Mouse (Mus musculus): Measurements from ENCODE around the gene Lamc1. TPM values are rescaled to one million over a fixed set of nuclear protein-coding genes. Genes with fewer than 3 reads are reported as not detected.
A peak's percentile ranks its signal among the peaks of the same experiment; 100 is the strongest.

The Lamc1 gene
- 26.5 and 28.4 TPM in 2 replicates for polyA plus RNA-seq (2016; fragmentation: Nextera tagmentation; extraction: Ambion mirVana)

- Histone ChIP-seq H3K4me3 (peak within 1 kb of the TSS; percentile 98), H3K27ac (replicated peaks) (peak within 1 kb of the TSS; percentile 96), H3K36me3 (replicated peaks) (no peaks in the 10 kb centered on the region), H3K9me3 (no peaks in the 10 kb centered on the region), H3K27me3 (replicated peaks; ENCODE audit: low read depth, poor library complexity, severe bottlenecking) (no peaks in the 10 kb centered on the region), H3K4me1 (peaks cover 43% of the 10 kb centered on the region)
- under 1% methylated on average over 85 of the region's 85 CpGs for WGBS
- peak; percentile 99 for DNase-seq (ENCODE audit: low spot score)
Observed at GRCm38 (mm10) chr1:153332444-153333295, at the start of gene Lamc1. Gene Lamc1, minus strand, starts transcription at chr1:153332786.

- DNase-seq (ENCODE audit: low spot score) = no peak
- no peaks in the 10 kb centered on the region for H3K9me3 ChIP-seq
- 90% methylated on average over 9 of the region's 9 CpGs for WGBS
Observed at GRCm38 (mm10) chr1:153380746-153381282, 48.2 kb upstream of the Lamc1 start.

GRCm38 (mm10) chr1:153379832-153380231 is 47.2 kb upstream of the Lamc1 start:
- no peak overlapping the region for H3K27ac ChIP-seq (replicated peaks)
- H3K9me3 ChIP-seq = no peaks in the 10 kb centered on the region
- H3K27me3 ChIP-seq (replicated peaks; ENCODE audit: low read depth, poor library complexity, severe bottlenecking) = no peaks in the 10 kb centered on the region
- H3K4me1 ChIP-seq = peaks cover 6% of the 10 kb centered on the region
- DNase-seq (ENCODE audit: low spot score) = no peak
- H3K4me3 ChIP-seq = no peak overlapping the region
- WGBS = 83% methylated on average over 5 of the region's 5 CpGs
- no peaks in the 10 kb centered on the region for H3K36me3 ChIP-seq (replicated peaks)

More at GRCm38 (mm10) chr1:153380746-153381282, 48.2 kb upstream of the Lamc1 start:
- no peak overlapping the region for H3K4me3 ChIP-seq
- no peaks in the 10 kb centered on the region for H3K36me3 ChIP-seq (replicated peaks)
- H3K27ac ChIP-seq (replicated peaks) = no peak overlapping the region
- peaks cover 6% of the 10 kb centered on the region for H3K4me1 ChIP-seq
- no peaks in the 10 kb centered on the region for H3K27me3 ChIP-seq (replicated peaks; ENCODE audit: low read depth, poor library complexity, severe bottlenecking)

GRCm38 (mm10) chr1:153378587-153378986 is 46.0 kb upstream of the Lamc1 start:
- Histone ChIP-seq H3K36me3 (replicated peaks) (no peaks in the 10 kb centered on the region), H3K9me3 (no peaks in the 10 kb centered on the region), H3K4me1 (peaks cover 6% of the 10 kb centered on the region), H3K27ac (replicated peaks) (no peak overlapping the region), H3K4me3 (no peak overlapping the region), H3K27me3 (replicated peaks; ENCODE audit: low read depth, poor library complexity, severe bottlenecking) (no peaks in the 10 kb centered on the region)
- WGBS = 73% methylated on average over 6 of the region's 6 CpGs
- no peak for DNase-seq (ENCODE audit: low spot score)

GRCm38 (mm10) chr1:153376446-153376845 is 43.9 kb upstream of the Lamc1 start:
- Histone ChIP-seq H3K27ac (replicated peaks) (no peak overlapping the region), H3K4me3 (no peak overlapping the region), H3K9me3 (no peaks in the 10 kb centered on the region), H3K4me1 (peaks cover 6% of the 10 kb centered on the region), H3K27me3 (replicated peaks; ENCODE audit: low read depth, poor library complexity, severe bottlenecking) (no peaks in the 10 kb centered on the region), H3K36me3 (replicated peaks) (no peaks in the 10 kb centered on the region)
- 38% methylated on average over 6 of the region's 6 CpGs for WGBS
- DNase-seq (ENCODE audit: low spot score) = no peak

GRCm38 (mm10) chr1:153374136-153374535 is 41.5 kb upstream of the Lamc1 start:
- H3K9me3 ChIP-seq = no peaks in the 10 kb centered on the region
- H3K27me3 ChIP-seq (replicated peaks; ENCODE audit: low read depth, poor library complexity, severe bottlenecking) = no peaks in the 10 kb centered on the region
- no peak overlapping the region for H3K27ac ChIP-seq (replicated peaks)
- no peaks in the 10 kb centered on the region for H3K36me3 ChIP-seq (replicated peaks)
- no peak overlapping the region for H3K4me3 ChIP-seq
- DNase-seq (ENCODE audit: low spot score) = no peak
- peaks cover 6% of the 10 kb centered on the region for H3K4me1 ChIP-seq
- WGBS = 73% methylated on average over 4 of the region's 4 CpGs

GRCm38 (mm10) chr1:153371846-153372245 is 39.3 kb upstream of the Lamc1 start:
- Histone ChIP-seq H3K4me1 (peaks cover 6% of the 10 kb centered on the region), H3K36me3 (replicated peaks) (no peaks in the 10 kb centered on the region), H3K9me3 (no peaks in the 10 kb centered on the region), H3K27ac (replicated peaks) (no peak overlapping the region), H3K27me3 (replicated peaks; ENCODE audit: low read depth, poor library complexity, severe bottlenecking) (no peaks in the 10 kb centered on the region), H3K4me3 (no peak overlapping the region)
- 85% methylated on average over 3 of the region's 3 CpGs for WGBS
- no peak for DNase-seq (ENCODE audit: low spot score)

- H3K9me3 ChIP-seq = 0 out of 2 replicates have a peak, but pooled peaks cover 1% of the 10 kb centered on the region
- no peaks in the 10 kb centered on the region for H3K27me3 ChIP-seq (replicated peaks; ENCODE audit: low read depth, poor library complexity, severe bottlenecking)
- DNase-seq (ENCODE audit: low spot score) = no peak
- no peaks in the 10 kb centered on the region for H3K36me3 ChIP-seq (replicated peaks)
- no peak overlapping the region for H3K27ac ChIP-seq (replicated peaks)
- no peak overlapping the region for H3K4me3 ChIP-seq
- no peaks in the 10 kb centered on the region for H3K4me1 ChIP-seq
- 89% methylated on average over 6 of the region's 6 CpGs for WGBS
Observed at GRCm38 (mm10) chr1:153369011-153369410, 36.4 kb upstream of the Lamc1 start.

- no peak overlapping the region for H3K4me3 ChIP-seq
- 0 out of 2 replicates have a peak, but pooled peaks cover 5% of the 10 kb centered on the region for H3K9me3 ChIP-seq
- H3K36me3 ChIP-seq (replicated peaks) = no peaks in the 10 kb centered on the region
- no peaks in the 10 kb centered on the region for H3K4me1 ChIP-seq
- H3K27me3 ChIP-seq (replicated peaks; ENCODE audit: low read depth, poor library complexity, severe bottlenecking) = no peaks in the 10 kb centered on the region
- WGBS = 74% methylated on average over 5 of the region's 5 CpGs
- DNase-seq (ENCODE audit: low spot score) = no peak
- H3K27ac ChIP-seq (replicated peaks) = no peak overlapping the region
Observed at GRCm38 (mm10) chr1:153367048-153367447, 34.5 kb upstream of the Lamc1 start.

- 0 out of 2 replicates have a peak, but pooled peaks cover 5% of the 10 kb centered on the region for H3K9me3 ChIP-seq
- no peak overlapping the region for H3K27ac ChIP-seq (replicated peaks)
- no peak for DNase-seq (ENCODE audit: low spot score)
- no peaks in the 10 kb centered on the region for H3K27me3 ChIP-seq (replicated peaks; ENCODE audit: low read depth, poor library complexity, severe bottlenecking)
- H3K36me3 ChIP-seq (replicated peaks) = no peaks in the 10 kb centered on the region
- 92% methylated on average over 4 of the region's 4 CpGs for WGBS
- no peaks in the 10 kb centered on the region for H3K4me1 ChIP-seq
- no peak overlapping the region for H3K4me3 ChIP-seq
Observed at GRCm38 (mm10) chr1:153361926-153362325, 29.3 kb upstream of the Lamc1 start.

- Histone ChIP-seq H3K9me3 (0 out of 2 replicates have a peak, but pooled peaks cover 5% of the 10 kb centered on the region), H3K4me1 (peaks cover 6% of the 10 kb centered on the region; the same call in 1 of the 2 replicates), H3K36me3 (replicated peaks) (no peaks in the 10 kb centered on the region), H3K27me3 (replicated peaks; ENCODE audit: low read depth, poor library complexity, severe bottlenecking) (no peaks in the 10 kb centered on the region), H3K27ac (replicated peaks) (no peak overlapping the region), H3K4me3 (no peak overlapping the region)
- no peak for DNase-seq (ENCODE audit: low spot score)
- 52% methylated on average over 3 of the region's 3 CpGs for WGBS
Observed at GRCm38 (mm10) chr1:153360556-153360955, 28.0 kb upstream of the Lamc1 start.

GRCm38 (mm10) chr1:153357218-153357617 is 24.6 kb upstream of the Lamc1 start:
- no peak for DNase-seq (ENCODE audit: low spot score)
- 93% methylated on average over 1 of the region's 1 CpGs for WGBS

GRCm38 (mm10) chr1:153354466-153354865 is 21.9 kb upstream of the Lamc1 start:
- H3K36me3 ChIP-seq (replicated peaks) = no peaks in the 10 kb centered on the region

More at GRCm38 (mm10) chr1:153357218-153357617, 24.6 kb upstream of the Lamc1 start:
- Histone ChIP-seq H3K9me3 (no peaks in the 10 kb centered on the region), H3K36me3 (replicated peaks) (no peaks in the 10 kb centered on the region), H3K4me3 (no peak overlapping the region), H3K27ac (replicated peaks) (no peak overlapping the region), H3K27me3 (replicated peaks; ENCODE audit: low read depth, poor library complexity, severe bottlenecking) (no peaks in the 10 kb centered on the region), H3K4me1 (peaks cover 26% of the 10 kb centered on the region)

More at GRCm38 (mm10) chr1:153354466-153354865, 21.9 kb upstream of the Lamc1 start:
- no peak for DNase-seq (ENCODE audit: low spot score)
- no peak overlapping the region for H3K4me3 ChIP-seq
- no peaks in the 10 kb centered on the region for H3K9me3 ChIP-seq
- H3K27me3 ChIP-seq (replicated peaks; ENCODE audit: low read depth, poor library complexity, severe bottlenecking) = no peaks in the 10 kb centered on the region
- 38% methylated on average over 2 of the region's 2 CpGs for WGBS
- H3K4me1 ChIP-seq = peaks cover 26% of the 10 kb centered on the region
- no peak overlapping the region for H3K27ac ChIP-seq (replicated peaks)

Measured in embryonic facial prominence, embryonic 10.5 days (tissue).